Comparison of ENCODE assay signal across 22 mouse cellular contexts in genomic region chr1:88261706-88262105, GRCm38 (mm10). TPM values are rescaled to one million over a fixed set of nuclear protein-coding genes. Genes with fewer than 3 reads are reported as not detected.
A peak's percentile ranks its signal among the peaks of the same experiment; 100 is the strongest.
DNase-seq lines count a peak whose midpoint lies in the region; ATAC-seq and TF ChIP-seq lines count a peak whose summit lies in the region.
"Had no signal": no experiment of that assay in that cellular context is flagged by ENCODE, and none has a peak within 500 bp of the region (broad histone marks: within the 10 kb centered on the region; RNA-seq: fewer than 3 reads in every experiment).

No protein-coding gene starts in this region.

- in situ Hi-C loops in CH12.LX (cut with MboI; ENCODE audit: low pct_ligation_motif_present, low pct_unique_long_range_greater_than_20kb, low sequenced_read_pairs) = no loop called here

- no peaks in the 10 kb centered on the region for H3K27me3 ChIP-seq in limb, embryonic 11.5 days (ENCODE audit: control insufficient read depth, insufficient read depth, low read length)
- H3K27me3 ChIP-seq in limb, embryonic 10.5 days (ENCODE audit: low read depth, poor library complexity, severe bottlenecking) = no peaks in the 10 kb centered on the region
- H3K27me3 ChIP-seq in CH12.LX (replicated peaks) = no peaks in the 10 kb centered on the region
- H3K27me3 ChIP-seq in hindbrain, embryonic 11.5 days (ENCODE audit: control insufficient read depth, insufficient read depth, low read length) = no peaks in the 10 kb centered on the region
- H3K27me3 ChIP-seq: embryonic facial prominence, embryonic 12.5 days; limb, embryonic 12.5 days; neural tube, embryonic 15.5 days had no signal

- no peak overlapping the region for H3K27ac ChIP-seq in limb, embryonic 11.5 days (replicated peaks; ENCODE audit: low read depth, low read length)
- no peak overlapping the region for H3K27ac ChIP-seq in limb, embryonic 10.5 days
- no peak overlapping the region for H3K27ac ChIP-seq in CH12.LX (ENCODE audit: insufficient read depth, low read depth)
- H3K27ac ChIP-seq in bone marrow, adult 2 months (ENCODE audit: control insufficient read depth, insufficient read depth, low read depth, low read length, poor library complexity) = peak overlapping the region; percentile 12
- H3K27ac ChIP-seq in hindbrain, embryonic 11.5 days (ENCODE audit: low read depth, low read length) = no peak overlapping the region
- H3K27ac ChIP-seq: embryonic facial prominence, embryonic 12.5 days; heart, adult 2 months; hindbrain, embryonic 14.5 days; limb, embryonic 12.5 days; midbrain, embryonic 10.5 days; neural tube, embryonic 15.5 days had no signal

- no peak for TF ChIP-seq RAD21 in CH12.LX (IDR thresholded peaks at IDR 0.05; ENCODE audit: low read depth, low read length)

- DNase-seq in limb, embryonic 11.5 days (ENCODE audit: low spot score) = no peak
- no peak for DNase-seq in limb, embryonic 10.5 days (ENCODE audit: low spot score)
- DNase-seq in CH12.LX (ENCODE audit: extremely low read depth) = no peak
- DNase-seq in hindbrain, embryonic 11.5 days (ENCODE audit: low spot score) = no peak
- no peak for DNase-seq in frontal cortex, postnatal 14 days (ENCODE audit: low spot score in 2 of 2)
- DNase-seq: cerebellum, postnatal 36 days; layer of hippocampus, postnatal 36 days; thymus, postnatal 14 days had no signal

- no peak for TF ChIP-seq EP300 in CH12.LX (IDR thresholded peaks at IDR 0.05; ENCODE audit: low read length)

- no peak overlapping the region for H3K4me2 ChIP-seq in limb, embryonic 11.5 days (ENCODE audit: low read depth, severe bottlenecking)
- no peak overlapping the region for H3K4me2 ChIP-seq in CH12.LX (ENCODE audit: insufficient read depth, low read depth, poor library complexity, severe bottlenecking)
- H3K4me2 ChIP-seq in hindbrain, embryonic 11.5 days (replicated peaks; ENCODE audit: low read depth, low read length) = no peak overlapping the region
- H3K4me2 ChIP-seq: embryonic facial prominence, embryonic 12.5 days; hindbrain, embryonic 14.5 days; limb, embryonic 12.5 days; neural tube, embryonic 15.5 days had no signal

- dilution Hi-C loops in CH12.LX (cut with MboI; ENCODE audit: extremely low pct_ligation_motif_present, extremely low pct_unique_long_range_greater_than_20kb, low sequenced_read_pairs) = no loop called here

- no peak for TF ChIP-seq CTCF in CH12.LX (conservative IDR thresholded peaks at IDR 0.05 in 1 of 2, IDR thresholded peaks at IDR 0.05 in 1 of 2; ENCODE audit: low read depth in 2 of 2, low read length in 2 of 2)
- no peak for TF ChIP-seq CTCF in bone marrow, adult 2 months (IDR thresholded peaks at IDR 0.05; ENCODE audit: control insufficient read depth, insufficient read depth, low read length)

- peaks cover 57% of the 10 kb centered on the region for H3K9me3 ChIP-seq in limb, embryonic 11.5 days (ENCODE audit: control insufficient read depth, low read length)
- H3K9me3 ChIP-seq in limb, embryonic 10.5 days (replicated peaks) = peaks cover 45% of the 10 kb centered on the region
- peaks cover 23% of the 10 kb centered on the region for H3K9me3 ChIP-seq in CH12.LX (replicated peaks; ENCODE audit: low read length)
- peaks cover 38% of the 10 kb centered on the region for H3K9me3 ChIP-seq in hindbrain, embryonic 11.5 days (ENCODE audit: control insufficient read depth, low read length)
- H3K9me3 ChIP-seq: neural tube, embryonic 15.5 days had no signal

- no peak; the same call in 1 of the 2 replicates for TF ChIP-seq POLR2A in CH12.LX (IDR thresholded peaks at IDR 0.05; ENCODE audit: low read depth, low read length)
- TF ChIP-seq POLR2A in bone marrow, adult 2 months (IDR thresholded peaks at IDR 0.05; ENCODE audit: borderline replicate concordance, control insufficient read depth, low read depth, low read length) = no peak

- H3K79me2 ChIP-seq in CH12.LX (replicated peaks; ENCODE audit: control insufficient read depth, extremely low read depth, insufficient read depth, poor library complexity, severe bottlenecking) = no peaks in the 10 kb centered on the region

- H3K4me1 ChIP-seq in limb, embryonic 11.5 days (ENCODE audit: control insufficient read depth, insufficient read depth, low read length) = no peaks in the 10 kb centered on the region
- no peaks in the 10 kb centered on the region for H3K4me1 ChIP-seq in limb, embryonic 10.5 days
- peaks cover 2 to 29% of the 10 kb centered on the region in 2 experiments; a peak in 3 of 4 replicates for H3K4me1 ChIP-seq in CH12.LX (ENCODE audit: control insufficient read depth in 1 of 2, insufficient read depth in 2 of 2)
- peaks cover 21% of the 10 kb centered on the region for H3K4me1 ChIP-seq in bone marrow, adult 2 months (ENCODE audit: control insufficient read depth, insufficient read depth, low read length)
- H3K4me1 ChIP-seq in hindbrain, embryonic 11.5 days (replicated peaks; ENCODE audit: control insufficient read depth, insufficient read depth, low read length) = no peaks in the 10 kb centered on the region
- H3K4me1 ChIP-seq: embryonic facial prominence, embryonic 12.5 days; midbrain, embryonic 10.5 days had no signal

- no peak overlapping the region for H3K9ac ChIP-seq in limb, embryonic 11.5 days (ENCODE audit: low read length)
- no peak overlapping the region for H3K9ac ChIP-seq in CH12.LX (ENCODE audit: insufficient read depth, low read depth)
- H3K9ac ChIP-seq in hindbrain, embryonic 11.5 days (ENCODE audit: low read depth, low read length) = no peak overlapping the region
- H3K9ac ChIP-seq: embryonic facial prominence, embryonic 12.5 days; hindbrain, embryonic 14.5 days; limb, embryonic 12.5 days; neural tube, embryonic 15.5 days had no signal

- H3K36me3 ChIP-seq in limb, embryonic 11.5 days (ENCODE audit: control insufficient read depth, insufficient read depth, low read length) = peaks cover 58% of the 10 kb centered on the region
- peaks cover 73% of the 10 kb centered on the region for H3K36me3 ChIP-seq in limb, embryonic 10.5 days
- peaks cover 40 to 69% of the 10 kb centered on the region in 2 experiments for H3K36me3 ChIP-seq in CH12.LX (replicated peaks in 1 of 2; ENCODE audit: control insufficient read depth in 1 of 2, insufficient read depth in 1 of 2, low read length in 1 of 2)
- H3K36me3 ChIP-seq in hindbrain, embryonic 11.5 days (ENCODE audit: control insufficient read depth, insufficient read depth, low read length) = peaks cover 52% of the 10 kb centered on the region

- WGBS in limb, embryonic 11.5 days = 86% methylated on average over 7 of the region's 7 CpGs
- 91% methylated on average over 7 of the region's 7 CpGs for WGBS in limb, embryonic 10.5 days
- 78% methylated on average over 7 of the region's 7 CpGs for WGBS in bone marrow, adult 2 months
- 86% methylated on average over 7 of the region's 7 CpGs for WGBS in hindbrain, embryonic 11.5 days

- ATAC-seq in limb, embryonic 11.5 days (ENCODE audit: insufficient number of reproducible peaks, low FRiP score, low TSS enrichment, low read depth) = peak; percentile 4; the same call in 1 of the 2 replicates
- peak; percentile 3 for ATAC-seq in megakaryocyte-erythroid progenitor cell, adult 5-6 weeks (replicated peaks; ENCODE audit: low FRiP score, low TSS enrichment, poor library complexity, severe bottlenecking)
- ATAC-seq in hindbrain, embryonic 11.5 days (ENCODE audit: low FRiP score) = no peak
- ATAC-seq: CD4-positive, CD25-positive, alpha-beta regulatory T cell, adult 4 months; forebrain, embryonic 16.5 days had no signal

- H3K4me3 ChIP-seq in limb, embryonic 11.5 days (ENCODE audit: low read depth, low read length) = no peak overlapping the region
- no peak overlapping the region for H3K4me3 ChIP-seq in limb, embryonic 10.5 days
- no peak overlapping the region for H3K4me3 ChIP-seq in CH12.LX (replicated peaks in 1 of 3; ENCODE audit: low read depth in 2 of 3, low read length in 2 of 3, poor library complexity in 1 of 3)
- no peak overlapping the region for H3K4me3 ChIP-seq in bone marrow, adult 2 months (replicated peaks; ENCODE audit: control insufficient read depth, low read depth, low read length)
- no peak overlapping the region for H3K4me3 ChIP-seq in hindbrain, embryonic 11.5 days (ENCODE audit: low read depth, low read length)
- H3K4me3 ChIP-seq: embryonic facial prominence, embryonic 12.5 days; heart, adult 2 months; limb, embryonic 12.5 days; midbrain, embryonic 10.5 days; neural tube, embryonic 15.5 days had no signal

RNA-seq across cellular contexts. Expression of gene Hjurp, which starts 15.7 kb away (rescaled TPM):
- polyA plus RNA-seq in limb, embryonic 11.5 days (2014; fragmentation: Nextera tagmentation; extraction: Ambion mirVana) = 174 and 204 TPM in 2 replicates
- polyA plus RNA-seq in limb, embryonic 10.5 days (2016; fragmentation: Nextera tagmentation; extraction: Ambion mirVana) = 206 and 245 TPM in 2 replicates
- 65.2 and 69.8 TPM in 2 replicates for total RNA-seq in CH12.LX (2012; rRNA removed)
- 74.1 and 80.8 TPM in 2 replicates for total RNA-seq in CH12.LX (2014; rRNA removed)
- 64.8 and 67.6 TPM in 2 replicates for polyA plus RNA-seq in CH12.LX (2012; ENCODE audit: insufficient read length, low read depth)
- 66.8 and 135 TPM in 2 replicates for polyA plus RNA-seq in bone marrow, adult 2 months (2011; ENCODE audit: insufficient read depth, insufficient read length, low replicate concordance, missing spikeins)
- 203 and 209 TPM in 2 replicates for total RNA-seq in megakaryocyte-erythroid progenitor cell, adult 5-6 weeks (2014; fragmentation: Nextera tagmentation)
- 173 and 190 TPM in 2 replicates for total RNA-seq in megakaryocyte-erythroid progenitor cell, adult 5-6 weeks (2017)
- 126 and 136 TPM in 2 replicates for polyA plus RNA-seq in hindbrain, embryonic 11.5 days (2014; fragmentation: Nextera tagmentation; extraction: Ambion mirVana)

RNA-seq across cellular contexts. Expression of gene Trpm8, which starts 15.8 kb away (rescaled TPM):
- polyA plus RNA-seq in limb, embryonic 11.5 days (2014; fragmentation: Nextera tagmentation; extraction: Ambion mirVana) = not detected in 2 replicates
- polyA plus RNA-seq in limb, embryonic 10.5 days (2016; fragmentation: Nextera tagmentation; extraction: Ambion mirVana) = not detected in 2 replicates
- not detected in 2 replicates for total RNA-seq in CH12.LX (2012; rRNA removed)
- total RNA-seq in CH12.LX (2014; rRNA removed) = not detected in 2 replicates
- not detected in 2 replicates for polyA plus RNA-seq in CH12.LX (2012; ENCODE audit: insufficient read length, low read depth)
- polyA plus RNA-seq in bone marrow, adult 2 months (2011; ENCODE audit: insufficient read depth, insufficient read length, low replicate concordance, missing spikeins) = not detected in 2 replicates
- total RNA-seq in megakaryocyte-erythroid progenitor cell, adult 5-6 weeks (2014; fragmentation: Nextera tagmentation) = not detected in 2 replicates
- not detected in 2 replicates for total RNA-seq in megakaryocyte-erythroid progenitor cell, adult 5-6 weeks (2017)
- polyA plus RNA-seq in hindbrain, embryonic 11.5 days (2014; fragmentation: Nextera tagmentation; extraction: Ambion mirVana) = not detected in 2 replicates
- total RNA-seq: gastrocnemius, adult 8-10 months; heart, adult 2 months had no signal
- polyA plus RNA-seq: CD4-positive, CD25-positive, alpha-beta regulatory T cell, adult 4 months; embryonic facial prominence, embryonic 12.5 days; heart, adult 2 months; heart, postnatal 0 days; limb, embryonic 12.5 days; midbrain, embryonic 10.5 days; stomach, embryonic 14.5 days had no signal

RNA-seq across cellular contexts. Expression of gene Mroh2a, which starts 34.9 kb away (rescaled TPM):
- polyA plus RNA-seq in limb, embryonic 11.5 days (2014; fragmentation: Nextera tagmentation; extraction: Ambion mirVana) = 1.6 and 1.9 TPM in 2 replicates
- 1.2 and 1.3 TPM in 2 replicates for polyA plus RNA-seq in limb, embryonic 10.5 days (2016; fragmentation: Nextera tagmentation; extraction: Ambion mirVana)
- 0.13 and 0.17 TPM in 2 replicates for total RNA-seq in CH12.LX (2012; rRNA removed)
- not detected in 2 replicates for total RNA-seq in CH12.LX (2014; rRNA removed)
- polyA plus RNA-seq in CH12.LX (2012; ENCODE audit: insufficient read length, low read depth) = 0.78 and 1.0 TPM in 2 replicates
- 3.9 and 4.5 TPM in 2 replicates for polyA plus RNA-seq in bone marrow, adult 2 months (2011; ENCODE audit: insufficient read depth, insufficient read length, low replicate concordance, missing spikeins)
- total RNA-seq in megakaryocyte-erythroid progenitor cell, adult 5-6 weeks (2014; fragmentation: Nextera tagmentation) = 0.25 TPM in 1 of 2 replicates, not detected in the other
- 0.05 and 1.9 TPM in 2 replicates for total RNA-seq in megakaryocyte-erythroid progenitor cell, adult 5-6 weeks (2017)
- 1.3 and 1.7 TPM in 2 replicates for polyA plus RNA-seq in hindbrain, embryonic 11.5 days (2014; fragmentation: Nextera tagmentation; extraction: Ambion mirVana)
- total RNA-seq: gastrocnemius, adult 8-10 months had no signal

RNA-seq across cellular contexts. Expression of gene Ugt1a1, which starts 49.9 kb away (rescaled TPM):
- not detected in 2 replicates for polyA plus RNA-seq in limb, embryonic 11.5 days (2014; fragmentation: Nextera tagmentation; extraction: Ambion mirVana)
- 0.13 TPM in 1 of 2 replicates, not detected in the other for polyA plus RNA-seq in limb, embryonic 10.5 days (2016; fragmentation: Nextera tagmentation; extraction: Ambion mirVana)
- 0.08 TPM in 1 of 2 replicates, not detected in the other for total RNA-seq in CH12.LX (2012; rRNA removed)
- not detected in 2 replicates for total RNA-seq in CH12.LX (2014; rRNA removed)
- 0.19 TPM in 1 of 2 replicates, not detected in the other for polyA plus RNA-seq in CH12.LX (2012; ENCODE audit: insufficient read length, low read depth)
- 1.8 TPM in 1 of 2 replicates, not detected in the other for polyA plus RNA-seq in bone marrow, adult 2 months (2011; ENCODE audit: insufficient read depth, insufficient read length, low replicate concordance, missing spikeins)
- total RNA-seq in megakaryocyte-erythroid progenitor cell, adult 5-6 weeks (2014; fragmentation: Nextera tagmentation) = not detected in 2 replicates
- total RNA-seq in megakaryocyte-erythroid progenitor cell, adult 5-6 weeks (2017) = not detected in 2 replicates
- not detected in 2 replicates for polyA plus RNA-seq in hindbrain, embryonic 11.5 days (2014; fragmentation: Nextera tagmentation; extraction: Ambion mirVana)
- total RNA-seq: heart, adult 2 months; layer of hippocampus, postnatal 36 days had no signal
- polyA plus RNA-seq: CD4-positive, CD25-positive, alpha-beta regulatory T cell, adult 4 months; embryonic facial prominence, embryonic 12.5 days; forebrain, embryonic 16.5 days; heart, adult 2 months; hindbrain, embryonic 14.5 days; limb, embryonic 12.5 days; lung, embryonic 16.5 days; midbrain, embryonic 10.5 days; neural tube, embryonic 15.5 days had no signal

RNA-seq across cellular contexts. Expression of gene Dnajb3, which starts 56.1 kb away (rescaled TPM):
- polyA plus RNA-seq in limb, embryonic 11.5 days (2014; fragmentation: Nextera tagmentation; extraction: Ambion mirVana) = 10.7 and 12.8 TPM in 2 replicates
- polyA plus RNA-seq in limb, embryonic 10.5 days (2016; fragmentation: Nextera tagmentation; extraction: Ambion mirVana) = 8.9 and 10.4 TPM in 2 replicates
- not detected in 2 replicates for total RNA-seq in CH12.LX (2012; rRNA removed)
- not detected in 2 replicates for total RNA-seq in CH12.LX (2014; rRNA removed)
- not detected in 2 replicates for polyA plus RNA-seq in CH12.LX (2012; ENCODE audit: insufficient read length, low read depth)
- 10.2 and 12.8 TPM in 2 replicates for polyA plus RNA-seq in bone marrow, adult 2 months (2011; ENCODE audit: insufficient read depth, insufficient read length, low replicate concordance, missing spikeins)
- 8.2 and 9.5 TPM in 2 replicates for total RNA-seq in megakaryocyte-erythroid progenitor cell, adult 5-6 weeks (2014; fragmentation: Nextera tagmentation)
- total RNA-seq in megakaryocyte-erythroid progenitor cell, adult 5-6 weeks (2017) = 0.99 and 1.8 TPM in 2 replicates
- 14.0 and 14.7 TPM in 2 replicates for polyA plus RNA-seq in hindbrain, embryonic 11.5 days (2014; fragmentation: Nextera tagmentation; extraction: Ambion mirVana)
- total RNA-seq: gastrocnemius, adult 8-10 months had no signal
